Mouse (Mus musculus) layer of hippocampus, adult 2 months (tissue): ENCODE measurements around the gene Otud7a. TPM values are rescaled to one million over a fixed set of nuclear protein-coding genes. Genes with fewer than 3 reads are reported as not detected.
A peak's percentile ranks its signal among the peaks of the same experiment; 100 is the strongest.

ENCODE experiments used
- DNase-seq, 2 experiments: peaks; one replicate each; pipeline ENCODE4 v3.0.0; 2022; ENCODE audit warnings: low spot score in 2 of 2
- H3K27ac ChIP-seq: fragments of 200-600 bp; 2 replicates; pipeline ENCODE4 v1.8.1; 2022
- H3K4me3 ChIP-seq: fragments of 200-600 bp; 2 replicates; pipeline ENCODE4 v1.8.1; 2022; ENCODE audit warnings: mild to moderate bottlenecking
- CTCF ChIP-seq: fragments of 200-600 bp; conservative IDR thresholded peaks from 2 replicates; pipeline ENCODE4 v1.8.1; 2022; ENCODE audit warnings: antibody characterized with exemption, mild to moderate bottlenecking, moderate library complexity
- total RNA-seq, 2 experiments: library from RNA; stranded (reverse); gene quantifications; 2 replicates each; pipeline ENCODE4 v1.2.3; 2021

Otud7a gene
- total RNA-seq, 2 experiments from 2014 or later = 71.3 to 72.5 TPM

GRCm38 (mm10) chr7:63586184-63586870 lies 141.8 kb downstream of the Otud7a start:
- H3K27ac ChIP-seq = peak overlapping the region; percentile 44; the same call in 1 of the 2 replicates
- no peak overlapping the region for H3K4me3 ChIP-seq
- peak; percentile 78 for TF ChIP-seq CTCF
- DNase-seq = peak in 1 of 2 experiments; percentile 57

GRCm38 (mm10) chr7:63590305-63590704 lies 145.8 kb downstream of the Otud7a start:
- Histone ChIP-seq H3K27ac (0 out of 2 replicates have a peak overlapping the region, but pooled peaks have one; percentile 23), H3K4me3 (no peak overlapping the region)
- DNase-seq = no peak
- peak; percentile 64 for TF ChIP-seq CTCF

GRCm38 (mm10) chr7:63591322-63591721 lies 146.8 kb downstream of the Otud7a start:
- Histone ChIP-seq H3K27ac (peak overlapping the region; percentile 39; the same call in 1 of the 2 replicates), H3K4me3 (no peak overlapping the region)
- TF ChIP-seq CTCF = no peak
- no peak for DNase-seq

GRCm38 (mm10) chr7:63592061-63592460 lies 147.5 kb downstream of the Otud7a start:
- Histone ChIP-seq H3K4me3 (no peak overlapping the region), H3K27ac (peak overlapping the region; percentile 39; the same call in 1 of the 2 replicates)
- DNase-seq = no peak
- no peak for TF ChIP-seq CTCF

- H3K27ac ChIP-seq = no peak overlapping the region
- H3K4me3 ChIP-seq = no peak overlapping the region
- no peak for TF ChIP-seq CTCF
- no peak for DNase-seq
Measured at GRCm38 (mm10) chr7:63604827-63605226, 160.3 kb downstream of the Otud7a start.

- no peak overlapping the region for H3K4me3 ChIP-seq
- no peak overlapping the region for H3K27ac ChIP-seq
- no peak for TF ChIP-seq CTCF
- DNase-seq = no peak
Measured at GRCm38 (mm10) chr7:63617018-63617417, 172.5 kb downstream of the Otud7a start.

- DNase-seq = peak in 1 of 2 experiments; percentile 27
Measured at GRCm38 (mm10) chr7:63620776-63621340, 176.3 kb downstream of the Otud7a start.

GRCm38 (mm10) chr7:63637651-63638050 lies 193.1 kb downstream of the Otud7a start:
- H3K4me3 ChIP-seq = no peak overlapping the region
- peak; percentile 45 to 72 for DNase-seq
- no peak for TF ChIP-seq CTCF
- peak overlapping the region; percentile 77 for H3K27ac ChIP-seq

More at GRCm38 (mm10) chr7:63620776-63621340, 176.3 kb downstream of the Otud7a start:
- Histone ChIP-seq H3K4me3 (no peak overlapping the region), H3K27ac (peak overlapping the region; percentile 44; the same call in 1 of the 2 replicates)
- no peak for TF ChIP-seq CTCF

GRCm38 (mm10) chr7:63644002-63644401 lies 199.5 kb downstream of the Otud7a start:
- no peak for TF ChIP-seq CTCF
- DNase-seq = no peak

GRCm38 (mm10) chr7:63647136-63647535 lies 202.6 kb downstream of the Otud7a start:
- H3K27ac ChIP-seq = no peak overlapping the region
- DNase-seq = no peak
- no peak for TF ChIP-seq CTCF
- H3K4me3 ChIP-seq = no peak overlapping the region

More at GRCm38 (mm10) chr7:63644002-63644401, 199.5 kb downstream of the Otud7a start:
- H3K4me3 ChIP-seq = no peak overlapping the region
- no peak overlapping the region for H3K27ac ChIP-seq

GRCm38 (mm10) chr7:63660261-63660660 lies 215.7 kb downstream of the Otud7a start:
- TF ChIP-seq CTCF = no peak
- H3K4me3 ChIP-seq = no peak overlapping the region
- DNase-seq = peak; percentile 32 to 78
- H3K27ac ChIP-seq = no peak overlapping the region

- Histone ChIP-seq H3K27ac (no peak overlapping the region), H3K4me3 (no peak overlapping the region)
- DNase-seq = no peak
- TF ChIP-seq CTCF = no peak
Measured at GRCm38 (mm10) chr7:63662757-63663156, 218.2 kb downstream of the Otud7a start.

GRCm38 (mm10) chr7:63665496-63665895 lies 220.9 kb downstream of the Otud7a start:
- Histone ChIP-seq H3K27ac (no peak overlapping the region), H3K4me3 (no peak overlapping the region)
- no peak for TF ChIP-seq CTCF
- DNase-seq = peak in 1 of 2 experiments; percentile 30
